Mouse (Mus musculus) liver, postnatal 0 days (tissue): ENCODE measurements around the gene Celf2.

Experiments used
- CTCF ChIP-seq: sonication (generic); IDR thresholded peaks from 2 replicates; pipeline ENCODE4 v1.5.1; 2016; ENCODE audit warnings: antibody characterized with exemption, low read depth
- EP300 ChIP-seq: IDR thresholded peaks from 2 replicates; pipeline ENCODE4 v1.6.1; 2016; ENCODE audit warnings: antibody characterized with exemption, low read depth, mild to moderate bottlenecking

DNA sequence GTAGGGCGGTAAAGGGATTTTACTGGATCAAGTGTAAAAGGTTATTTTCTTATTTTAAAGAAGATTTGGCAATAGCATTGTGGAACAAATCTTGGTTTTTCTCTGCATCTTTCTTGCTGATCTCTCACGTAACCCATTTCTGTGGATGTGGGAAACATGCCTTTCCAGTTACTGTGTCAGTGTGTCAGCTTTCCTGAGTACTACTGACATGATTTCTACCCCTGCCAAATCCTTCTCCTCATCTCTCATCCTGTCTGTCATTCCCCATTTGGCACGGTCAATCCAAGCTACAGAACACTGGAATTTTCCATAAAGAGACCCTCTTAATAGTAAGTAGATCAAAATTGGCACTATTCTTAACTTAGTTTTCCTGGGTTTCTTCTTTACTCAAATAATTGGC lies 221.9 kb downstream of the Celf2 start:
- TF ChIP-seq CTCF (no peak), EP300 (no peak)
